Mouse (Mus musculus) intestine, postnatal 0 days (tissue): Measurements from ENCODE around the gene Acvr1b. TPM values are rescaled to one million over a fixed set of nuclear protein-coding genes. Genes with fewer than 3 reads are reported as not detected.

Source experiments
- ATAC-seq: fragments of 200-750 bp; cut with Nextera tagmentation; 2 replicates; pipeline ENCODE4 v1.8.0; 2017; ENCODE audit warnings: mild to moderate bottlenecking, moderate TSS enrichment, moderate library complexity
- H3K27ac ChIP-seq: fragments of 300-500 bp; sonication (generic); 2 replicates; pipeline ENCODE4 v1.5.1; 2014; ENCODE audit warnings: mild to moderate bottlenecking, low read depth, low read length, moderate library complexity
- H3K27me3 ChIP-seq: fragments of 300-500 bp; sonication (generic); replicated peaks from 2 replicates; pipeline ENCODE4 v1.6.1; 2014; ENCODE audit warnings: low read length, mixed read lengths; ENCODE audit not compliant: control insufficient read depth, insufficient read depth
- H3K36me3 ChIP-seq: fragments of 300-500 bp; sonication (generic); 2 replicates; pipeline ENCODE4 v1.6.1; 2014; ENCODE audit warnings: mild to moderate bottlenecking, moderate library complexity; ENCODE audit not compliant: control insufficient read depth, insufficient read depth
- H3K4me1 ChIP-seq: fragments of 300-500 bp; sonication (generic); replicated peaks from 2 replicates; pipeline ENCODE4 v1.6.1; 2014; ENCODE audit warnings: antibody characterized with exemption, low read length, mixed read lengths; ENCODE audit not compliant: control insufficient read depth, insufficient read depth
- H3K4me2 ChIP-seq: fragments of 300-500 bp; sonication (generic); replicated peaks from 2 replicates; pipeline ENCODE4 v1.6.1; 2014; ENCODE audit warnings: low read depth, mild to moderate bottlenecking, moderate library complexity
- H3K4me3 ChIP-seq: fragments of 300-500 bp; sonication (generic); 2 replicates; pipeline ENCODE4 v1.5.1; 2014; ENCODE audit warnings: low read depth, low read length
- H3K9ac ChIP-seq: fragments of 300-500 bp; sonication (generic); 2 replicates; pipeline ENCODE4 v1.6.1; 2014; ENCODE audit warnings: mild to moderate bottlenecking, low read depth, low read length
- H3K9me3 ChIP-seq: fragments of 300-500 bp; sonication (generic); 2 replicates; pipeline ENCODE4 v1.6.1; 2016; ENCODE audit warnings: mixed run types; ENCODE audit not compliant: control insufficient read depth
- CTCF ChIP-seq: sonication (generic); IDR thresholded peaks from 2 replicates; pipeline ENCODE4 v1.5.1; 2016; ENCODE audit warnings: low read depth, mild to moderate bottlenecking, control low read depth, antibody characterized with exemption, moderate library complexity
- WGBS: fragments of 180-500 bp; shearing (Covaris S2); extraction: QIAGEN DNeasy Blood & Tissue Kit; methylation state at CpG from one replicate; pipeline ENCODE4 v1.1.7; 2014; 5-methylcytosine and 5-hydroxymethylcytosine counted together
- polyA plus RNA-seq: library from polyadenylated mRNA; unstranded; fragments of >200 nt; fragmentation: Nextera tagmentation; extraction: Ambion mirVana; gene quantifications from 2 replicates; pipeline ENCODE4 v1.2.1, GENCODE M21; 2015

Gene Acvr1b
- 6.0 and 6.8 TPM in 2 replicates for polyA plus RNA-seq

DNA sequence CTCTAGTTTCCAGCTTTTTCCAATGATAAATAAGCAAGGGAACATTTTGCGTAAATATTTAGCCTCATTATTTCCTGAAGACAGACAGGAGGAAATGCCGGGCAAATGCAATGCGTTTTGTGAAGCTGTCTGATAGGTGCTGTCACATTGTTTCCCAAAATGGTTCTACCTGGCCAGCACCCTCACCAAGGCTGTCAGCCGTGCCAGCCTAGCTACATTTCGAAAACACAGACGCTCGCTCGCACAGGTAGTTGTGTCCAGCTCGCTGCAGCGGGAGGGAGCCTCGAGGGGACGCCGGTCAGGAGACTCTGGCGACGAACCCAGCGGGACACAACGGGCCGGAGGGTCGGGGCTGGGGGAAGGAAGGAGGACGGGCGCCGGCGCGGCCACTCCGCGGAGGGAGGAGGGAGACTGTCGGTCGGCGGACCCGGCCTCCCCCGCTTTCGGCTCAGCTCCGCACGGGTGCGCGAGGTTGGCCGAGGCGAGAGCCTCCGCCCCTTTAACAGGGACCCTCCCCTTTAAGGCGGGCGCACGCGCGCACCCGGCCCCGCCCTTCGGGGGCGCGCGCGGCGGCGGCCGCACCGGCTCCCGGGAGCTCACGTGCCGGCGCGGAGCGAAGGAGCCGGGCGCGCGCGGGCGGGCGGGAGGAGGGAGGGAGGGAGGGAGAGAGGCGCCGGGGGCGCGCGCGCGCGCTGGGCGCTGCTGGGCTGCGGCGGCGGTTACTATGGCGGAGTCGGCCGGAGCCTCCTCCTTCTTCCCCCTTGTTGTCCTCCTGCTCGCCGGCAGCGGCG lies at the start of gene Acvr1b:
TSS of gene Acvr1b (plus strand) at position 647 of the 791 bp plus-strand sequence.
- WGBS = under 1% methylated on average over 73 of the region's 87 CpGs
- H3K4me3 ChIP-seq = peak within 1 kb of the TSS; percentile 96
- no peaks in the 10 kb centered on the region for H3K36me3 ChIP-seq
- H3K27me3 ChIP-seq = no peaks in the 10 kb centered on the region
- H3K27ac ChIP-seq = peak within 1 kb of the TSS; percentile 87
- 0 out of 2 replicates have a peak, but pooled peaks have one; percentile 4 for TF ChIP-seq CTCF
- ATAC-seq = peak; percentile 87
- 0 out of 2 replicates have a peak, but pooled peaks cover 2% of the 10 kb centered on the region for H3K4me1 ChIP-seq
- H3K9ac ChIP-seq = peak within 1 kb of the TSS; percentile 98
- peak within 1 kb of the TSS; percentile 85 for H3K4me2 ChIP-seq
- no peaks in the 10 kb centered on the region for H3K9me3 ChIP-seq

DNA sequence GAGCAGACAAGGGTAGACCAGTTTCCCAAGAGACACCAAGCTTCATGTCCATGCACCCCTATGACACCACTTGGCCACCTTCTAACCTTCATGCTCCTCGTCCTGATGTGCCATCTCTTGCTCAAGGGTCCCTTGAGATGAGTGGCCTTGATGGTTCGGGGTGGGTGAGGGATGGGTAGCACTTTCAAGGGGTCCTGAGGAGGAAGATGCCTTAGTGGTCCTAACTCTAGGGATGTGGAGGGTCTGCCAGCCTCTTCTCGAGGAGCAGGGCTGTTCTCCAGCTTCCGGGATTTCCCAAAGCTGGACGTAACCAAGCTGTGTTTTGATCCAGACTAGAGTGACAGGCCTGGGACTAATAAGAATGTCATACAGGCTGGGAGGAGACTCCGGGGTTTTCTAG lies 48.3 kb upstream of the Acvr1b start:
- Histone ChIP-seq H3K9me3 (no peaks in the 10 kb centered on the region), H3K4me3 (no peak overlapping the region), H3K36me3 (no peaks in the 10 kb centered on the region), H3K27ac (no peak overlapping the region), H3K27me3 (peaks cover 8% of the 10 kb centered on the region; the same call in 1 of the 2 replicates), H3K4me2 (no peak overlapping the region), H3K4me1 (0 out of 2 replicates have a peak, but pooled peaks cover 2% of the 10 kb centered on the region), H3K9ac (no peak overlapping the region)
- no peak for ATAC-seq
- WGBS = 82% methylated on average over 6 of the region's 6 CpGs
- no peak for TF ChIP-seq CTCF

DNA sequence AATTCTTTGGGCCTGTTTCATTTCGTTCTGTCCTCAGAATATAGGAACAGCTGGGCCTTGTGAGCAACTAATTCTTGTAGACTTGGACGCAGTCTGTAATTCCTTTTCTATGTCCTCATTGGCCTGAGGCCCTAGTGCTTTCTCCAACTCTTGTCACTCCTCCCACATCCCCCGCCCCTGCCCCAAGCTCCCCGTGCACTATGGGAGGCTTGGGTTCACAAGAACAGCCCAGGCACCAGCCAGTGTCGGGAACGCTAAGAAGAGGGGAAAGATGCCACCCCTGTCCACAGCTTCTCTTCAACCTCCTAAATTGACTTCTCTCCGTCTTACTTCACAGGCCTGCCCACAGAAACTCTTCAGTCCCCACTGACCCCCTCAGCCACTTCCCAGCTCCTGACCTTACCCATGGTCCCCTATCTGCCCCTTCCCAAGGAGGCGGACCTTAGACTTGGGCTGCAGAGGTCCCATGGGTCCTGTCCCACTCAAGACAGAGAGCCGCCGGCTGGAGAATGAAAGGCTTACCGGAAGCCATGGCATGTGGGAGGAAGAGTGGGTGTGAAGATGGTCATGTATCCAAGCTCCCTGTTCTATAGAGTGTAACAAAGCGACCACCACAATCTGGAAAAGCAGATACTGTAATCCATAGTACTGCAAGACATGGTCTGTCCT lies 46.9 kb upstream of the Acvr1b start:
- no peak overlapping the region for H3K4me2 ChIP-seq
- WGBS = 66% methylated on average over 12 of the region's 12 CpGs
- no peak for ATAC-seq
- H3K4me1 ChIP-seq = 0 out of 2 replicates have a peak, but pooled peaks cover 2% of the 10 kb centered on the region
- TF ChIP-seq CTCF = no peak
- H3K9me3 ChIP-seq = no peaks in the 10 kb centered on the region
- no peak overlapping the region for H3K27ac ChIP-seq
- no peaks in the 10 kb centered on the region for H3K36me3 ChIP-seq
- peaks cover 8% of the 10 kb centered on the region; the same call in 1 of the 2 replicates for H3K27me3 ChIP-seq
- no peak overlapping the region for H3K4me3 ChIP-seq
- no peak overlapping the region for H3K9ac ChIP-seq

DNA sequence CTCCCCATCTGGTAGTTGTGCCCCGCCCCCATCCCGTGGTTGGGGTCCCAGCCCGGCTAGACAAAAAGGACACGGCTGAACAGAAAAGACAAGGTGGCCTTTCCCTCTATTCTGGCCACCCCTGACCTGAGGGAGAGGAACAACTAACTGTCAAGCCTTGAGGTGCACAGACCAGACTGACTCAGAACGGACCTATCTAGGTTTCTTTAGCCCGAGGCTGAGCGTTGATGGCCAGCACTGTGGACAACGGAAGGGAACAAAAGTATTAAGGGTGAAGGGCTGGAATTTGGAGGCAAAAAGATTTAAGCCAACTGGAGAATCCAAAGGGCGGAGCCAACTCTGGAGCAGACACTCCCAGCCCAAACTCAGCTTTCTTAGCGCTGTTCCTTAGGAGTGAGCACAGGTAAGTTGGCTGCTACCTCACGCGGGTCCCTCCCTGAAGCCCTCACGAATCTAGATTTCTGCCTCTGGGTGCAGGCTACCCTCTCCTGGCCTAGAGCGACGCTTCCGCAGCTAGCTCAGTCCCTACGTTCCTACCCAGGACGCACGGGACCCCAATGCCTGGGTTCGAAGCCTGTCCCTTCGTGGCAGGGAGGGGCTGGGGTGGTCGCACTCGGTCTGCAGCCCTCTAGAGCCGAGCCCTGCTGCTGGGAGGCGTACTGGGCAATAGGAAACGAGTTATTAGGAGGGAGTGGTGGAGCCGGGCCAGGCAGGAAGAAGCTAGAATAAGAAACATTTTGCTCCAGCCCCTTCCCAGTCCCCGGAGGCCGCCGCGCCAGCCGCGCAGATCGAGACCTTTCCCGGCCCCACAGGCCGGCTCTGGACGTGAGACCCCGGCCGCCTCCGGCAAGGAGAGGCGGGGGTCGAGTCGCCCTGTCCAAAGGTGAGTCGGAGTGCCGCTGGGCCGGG lies 45.4 kb upstream of the Acvr1b start, which contains the start of gene Acvrl1:
TSS of gene Acvrl1 (plus strand) at position 342 of the 909 bp plus-strand sequence.
- Histone ChIP-seq H3K27me3 (peaks cover 8% of the 10 kb centered on the region; the same call in 1 of the 2 replicates), H3K27ac (peak within 1 kb of the TSS; percentile 75), H3K4me1 (0 out of 2 replicates have a peak, but pooled peaks cover 2% of the 10 kb centered on the region), H3K9me3 (no peaks in the 10 kb centered on the region), H3K4me3 (peak within 1 kb of the TSS; percentile 50), H3K36me3 (no peaks in the 10 kb centered on the region; the same call in 1 of the 2 replicates), H3K4me2 (peak within 1 kb of the TSS; percentile 71), H3K9ac (peak within 1 kb of the TSS; percentile 65)
- ATAC-seq = peak; percentile 28; the same call in 1 of the 2 replicates
- TF ChIP-seq CTCF = no peak; the same call in 1 of the 2 replicates
- WGBS = 8% methylated on average over 46 of the region's 46 CpGs

DNA sequence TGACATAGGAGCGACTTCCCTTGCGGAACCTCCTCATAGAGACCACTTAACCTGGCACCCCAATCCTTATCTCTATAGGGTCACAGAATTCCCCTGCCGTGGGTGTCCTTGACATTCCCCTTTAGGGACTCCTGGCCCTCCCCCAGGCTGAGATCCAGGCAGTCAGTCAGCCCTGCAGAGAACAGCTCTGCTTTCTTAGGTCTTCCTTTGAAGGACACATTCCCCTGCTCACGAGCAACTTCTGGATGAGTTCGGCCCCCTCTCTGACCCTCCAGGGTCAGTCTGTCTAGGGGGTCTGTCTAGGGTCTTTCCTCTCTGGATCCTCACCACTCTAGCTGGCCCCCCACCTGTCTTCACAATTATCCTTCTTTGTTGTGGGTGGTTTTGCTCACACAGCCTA lies 44.5 kb upstream of the Acvr1b start:
- peaks cover 8% of the 10 kb centered on the region; the same call in 1 of the 2 replicates for H3K27me3 ChIP-seq
- 0 out of 2 replicates have a peak, but pooled peaks cover 2% of the 10 kb centered on the region for H3K4me1 ChIP-seq
- ATAC-seq = no peak
- H3K27ac ChIP-seq = peak overlapping the region; percentile 75
- peak overlapping the region; percentile 71 for H3K4me2 ChIP-seq
- 24% methylated on average over 5 of the region's 5 CpGs for WGBS
- peak overlapping the region; percentile 50 for H3K4me3 ChIP-seq
- TF ChIP-seq CTCF = no peak
- no peaks in the 10 kb centered on the region; the same call in 1 of the 2 replicates for H3K36me3 ChIP-seq
- H3K9ac ChIP-seq = peak overlapping the region; percentile 65; the same call in 1 of the 2 replicates
- no peaks in the 10 kb centered on the region for H3K9me3 ChIP-seq
